ENCODE assay signal across 24 mouse cellular contexts in the genomic region with DNA sequence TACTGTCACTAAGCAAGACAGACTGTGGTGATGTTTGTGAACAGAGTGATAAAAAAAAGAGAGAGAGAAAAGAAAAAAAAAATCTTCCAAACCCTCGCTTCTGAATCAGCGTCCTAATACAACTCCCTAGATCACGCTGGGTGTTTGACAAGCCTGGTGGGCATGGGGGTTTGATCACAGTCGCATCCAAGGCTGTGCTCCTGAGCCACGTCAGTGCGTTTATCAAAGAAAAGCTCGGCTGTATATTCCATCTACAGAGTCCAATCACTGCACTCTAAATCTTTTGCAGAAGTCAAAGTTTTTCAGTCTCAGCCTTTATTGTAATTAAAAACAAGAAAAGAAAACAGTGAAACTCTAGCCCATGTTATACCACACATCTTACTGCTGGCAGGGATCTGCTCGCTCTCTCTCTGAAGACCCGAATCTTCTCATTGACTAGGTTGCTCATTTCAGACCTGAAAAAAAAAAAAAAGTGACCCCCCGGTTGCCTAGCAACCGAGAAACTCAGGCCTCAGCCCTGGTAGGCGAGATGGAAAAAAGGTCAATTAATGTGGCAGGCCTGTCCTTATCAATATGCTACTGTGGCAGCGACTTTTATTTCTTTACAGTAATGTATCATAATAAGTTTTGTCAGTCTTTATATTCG.
DNase-seq lines count a peak whose midpoint lies in the region; ATAC-seq and TF ChIP-seq lines count a peak whose summit lies in the region.
"Had no signal": no experiment of that assay in that cellular context is flagged by ENCODE, and none has a peak within 500 bp of the region (broad histone marks: within the 10 kb centered on the region; RNA-seq: fewer than 3 reads in every experiment).

No protein-coding gene starts in this region.

- no peak overlapping the region for H3K4me3 ChIP-seq in hindbrain, embryonic 10.5 days
- no peak overlapping the region for H3K4me3 ChIP-seq in hindbrain, postnatal 0 days (ENCODE audit: low read length)
- H3K4me3 ChIP-seq in midbrain, embryonic 16.5 days (ENCODE audit: low read depth, low read length) = no peak overlapping the region
- no peak overlapping the region for H3K4me3 ChIP-seq in intestine, embryonic 15.5 days (replicated peaks)
- H3K4me3 ChIP-seq: embryonic facial prominence, embryonic 13.5 days; heart, embryonic 13.5 days; limb, embryonic 12.5 days; liver, embryonic 12.5 days; megakaryocyte, embryonic 14.5 days; myocyte had no signal

- H3K4me1 ChIP-seq in hindbrain, embryonic 10.5 days (replicated peaks) = peaks cover 31% of the 10 kb centered on the region
- H3K4me1 ChIP-seq in hindbrain, postnatal 0 days (ENCODE audit: insufficient read depth, low read length) = no peaks in the 10 kb centered on the region
- peaks cover 27% of the 10 kb centered on the region for H3K4me1 ChIP-seq in midbrain, embryonic 16.5 days (ENCODE audit: control insufficient read depth, insufficient read depth, low read length)
- H3K4me1 ChIP-seq in intestine, embryonic 15.5 days (replicated peaks) = no peaks in the 10 kb centered on the region
- H3K4me1 ChIP-seq: liver, embryonic 12.5 days; megakaryocyte, embryonic 14.5 days had no signal

- no peaks in the 10 kb centered on the region for H3K9me3 ChIP-seq in hindbrain, embryonic 10.5 days
- no peaks in the 10 kb centered on the region for H3K9me3 ChIP-seq in hindbrain, postnatal 0 days (ENCODE audit: low read length)
- H3K9me3 ChIP-seq in midbrain, embryonic 16.5 days (replicated peaks; ENCODE audit: control insufficient read depth, low read length, poor library complexity, severe bottlenecking) = no peaks in the 10 kb centered on the region
- no peaks in the 10 kb centered on the region for H3K9me3 ChIP-seq in intestine, embryonic 15.5 days
- H3K9me3 ChIP-seq: embryonic facial prominence, embryonic 13.5 days; G1E; heart, embryonic 13.5 days; limb, embryonic 12.5 days; liver, embryonic 12.5 days had no signal

- no peak for ATAC-seq in hindbrain, postnatal 0 days
- ATAC-seq in midbrain, embryonic 16.5 days = peak; percentile 69
- no peak for ATAC-seq in intestine, embryonic 15.5 days
- ATAC-seq: liver, embryonic 12.5 days had no signal

- H3K36me3 ChIP-seq in hindbrain, embryonic 10.5 days = no peaks in the 10 kb centered on the region
- no peaks in the 10 kb centered on the region for H3K36me3 ChIP-seq in hindbrain, postnatal 0 days (ENCODE audit: insufficient read depth, low read length)
- H3K36me3 ChIP-seq in midbrain, embryonic 16.5 days (ENCODE audit: control insufficient read depth, insufficient read depth, low read length) = no peaks in the 10 kb centered on the region
- no peaks in the 10 kb centered on the region for H3K36me3 ChIP-seq in intestine, embryonic 15.5 days
- H3K36me3 ChIP-seq: embryonic facial prominence, embryonic 13.5 days; G1E; heart, embryonic 13.5 days; limb, embryonic 12.5 days; liver, embryonic 12.5 days had no signal

- no peak overlapping the region for H3K9ac ChIP-seq in hindbrain, postnatal 0 days (replicated peaks; ENCODE audit: low read length)
- no peak overlapping the region for H3K9ac ChIP-seq in midbrain, embryonic 16.5 days (ENCODE audit: low read depth, low read length)
- no peak overlapping the region for H3K9ac ChIP-seq in intestine, embryonic 15.5 days
- H3K9ac ChIP-seq: embryonic facial prominence, embryonic 13.5 days; heart, embryonic 13.5 days; limb, embryonic 12.5 days; liver, embryonic 12.5 days had no signal

- H3K27ac ChIP-seq in hindbrain, embryonic 10.5 days = peak overlapping the region; percentile 45; the same call in 1 of the 2 replicates
- no peak overlapping the region for H3K27ac ChIP-seq in hindbrain, postnatal 0 days
- no peak overlapping the region for H3K27ac ChIP-seq in midbrain, embryonic 16.5 days (ENCODE audit: low read length)
- no peak overlapping the region for H3K27ac ChIP-seq in intestine, embryonic 15.5 days
- H3K27ac ChIP-seq: embryonic facial prominence, embryonic 13.5 days; heart, embryonic 13.5 days; limb, embryonic 12.5 days; liver, embryonic 12.5 days had no signal

- 43% methylated on average over 14 of the region's 14 CpGs for WGBS in hindbrain, embryonic 10.5 days
- WGBS in hindbrain, postnatal 0 days = 24% methylated on average over 14 of the region's 14 CpGs
- 22% methylated on average over 14 of the region's 14 CpGs for WGBS in midbrain, embryonic 16.5 days
- 59% methylated on average over 14 of the region's 14 CpGs for WGBS in intestine, embryonic 15.5 days

- no peaks in the 10 kb centered on the region for H3K27me3 ChIP-seq in hindbrain, embryonic 10.5 days (ENCODE audit: insufficient read depth, poor library complexity, severe bottlenecking)
- H3K27me3 ChIP-seq in hindbrain, postnatal 0 days (ENCODE audit: insufficient read depth, low read length) = no peaks in the 10 kb centered on the region
- H3K27me3 ChIP-seq in midbrain, embryonic 16.5 days (ENCODE audit: control insufficient read depth, insufficient read depth, low read depth, low read length) = no peaks in the 10 kb centered on the region
- H3K27me3 ChIP-seq in intestine, embryonic 15.5 days (replicated peaks) = no peaks in the 10 kb centered on the region
- H3K27me3 ChIP-seq: embryonic facial prominence, embryonic 13.5 days; heart, embryonic 13.5 days; liver, embryonic 12.5 days; megakaryocyte, embryonic 14.5 days had no signal

- H3K4me2 ChIP-seq in hindbrain, postnatal 0 days (ENCODE audit: low read depth, low read length) = no peak overlapping the region
- H3K4me2 ChIP-seq in midbrain, embryonic 16.5 days (ENCODE audit: low read length) = no peak overlapping the region
- H3K4me2 ChIP-seq in intestine, embryonic 15.5 days (replicated peaks) = no peak overlapping the region
- H3K4me2 ChIP-seq: embryonic facial prominence, embryonic 13.5 days; heart, embryonic 13.5 days; limb, embryonic 12.5 days; liver, embryonic 12.5 days had no signal

- DNase-seq in embryo, embryonic 10.5 days (ENCODE audit: low spot score) = peak; percentile 58
- DNase-seq in embryo, embryonic 10 days (ENCODE audit: low spot score) = no peak
- peak; percentile 14 for DNase-seq in hindbrain, embryonic 10.5 days (ENCODE audit: low spot score)
- peak; percentile 54 for DNase-seq in hindbrain, postnatal 0 days (ENCODE audit: low spot score)
- DNase-seq in kidney, postnatal 10 days = no peak
- no peak for DNase-seq in testis, postnatal 14 days (ENCODE audit: low spot score)
- DNase-seq: adrenal gland, postnatal 14 days; cerebellum, adult 18-20 months; cerebellum, postnatal 25 days; heart, adult 18-20 months; kidney, adult 9 months; kidney, postnatal 4 days; layer of hippocampus, adult 9-11 months; lung, adult 2 months; thymus, postnatal 4 days had no signal

- TF ChIP-seq CTCF in hindbrain, postnatal 0 days (IDR thresholded peaks at IDR 0.05; ENCODE audit: low read depth) = no peak

Comparison
In these comparisons a context has a peak if more than half of its experiments do, and no peak if none do; other contexts are left out.
1. DNase-seq: peak in embryo, embryonic 10.5 days (single experiment), hindbrain, embryonic 10.5 days (single experiment) and hindbrain, postnatal 0 days (single experiment); none in embryo, embryonic 10 days (single experiment), kidney, postnatal 10 days (single experiment) and testis, postnatal 14 days (single experiment).